Mouse (Mus musculus): ENCODE measurements at regions not wholly inside any gene's neighbourhood (a gene's known extent, or its start where the extent isn't known, plus 50 kb on each side); places are given as distances from the start of the nearest gene placed in this dataset.

GRCm38 (mm10) chr6:4167757-4168156 is 81.0 kb upstream of the Bet1 start:
- TF ChIP-seq CTCF (IDR thresholded peaks at IDR 0.05; ENCODE audit: low read depth), result no peak
- no peak for TF ChIP-seq EP300 (IDR thresholded peaks at IDR 0.05; ENCODE audit: low read depth)
